Mouse (Mus musculus) cerebellum, adult 2 months (tissue): Measurements from ENCODE around the gene Serpinb9b.

Experiments used
- CTCF ChIP-seq: fragments of 200-500 bp; IDR thresholded peaks from 2 replicates; pipeline ENCODE4 v1.5.1; 2011; ENCODE audit warnings: low read depth, mild to moderate bottlenecking, control low read depth, low read length, moderate library complexity, borderline replicate concordance; ENCODE audit not compliant: insufficient read depth
- POLR2A ChIP-seq: fragments of 200-500 bp; IDR thresholded peaks from 2 replicates; pipeline ENCODE4 v1.6.1; 2011; ENCODE audit warnings: low read length, control low read depth, borderline replicate concordance; ENCODE audit not compliant: insufficient read depth

DNA sequence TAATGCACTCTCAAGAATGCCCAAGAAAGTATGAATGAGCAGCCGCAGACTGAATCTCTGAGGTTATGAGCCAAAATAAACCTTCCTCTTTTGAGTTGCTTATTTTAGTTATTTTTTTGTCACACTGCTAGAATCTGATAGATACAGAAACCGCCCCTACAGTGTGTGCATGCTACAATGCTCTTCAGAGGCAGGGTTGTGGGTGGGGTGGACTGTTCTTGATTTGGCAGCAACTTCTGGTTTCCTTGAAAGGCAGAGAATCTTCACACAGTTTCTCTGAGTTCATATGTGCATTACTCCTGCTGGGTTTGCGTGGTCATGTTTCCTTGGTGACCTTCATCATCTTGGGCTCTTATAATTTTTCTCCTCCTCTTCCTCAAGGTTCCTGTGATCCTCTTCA is 40.9 kb downstream of the Serpinb9b start:
- TF ChIP-seq CTCF (no peak), POLR2A (no peak)
